Mouse (Mus musculus): ENCODE measurements around the gene Lad1. TPM values are rescaled to one million over a fixed set of nuclear protein-coding genes. Genes with fewer than 3 reads are reported as not detected.

Gene Lad1
- polyA plus RNA-seq, 1 experiment from 2014 or later, result 67.8 TPM

DNA sequence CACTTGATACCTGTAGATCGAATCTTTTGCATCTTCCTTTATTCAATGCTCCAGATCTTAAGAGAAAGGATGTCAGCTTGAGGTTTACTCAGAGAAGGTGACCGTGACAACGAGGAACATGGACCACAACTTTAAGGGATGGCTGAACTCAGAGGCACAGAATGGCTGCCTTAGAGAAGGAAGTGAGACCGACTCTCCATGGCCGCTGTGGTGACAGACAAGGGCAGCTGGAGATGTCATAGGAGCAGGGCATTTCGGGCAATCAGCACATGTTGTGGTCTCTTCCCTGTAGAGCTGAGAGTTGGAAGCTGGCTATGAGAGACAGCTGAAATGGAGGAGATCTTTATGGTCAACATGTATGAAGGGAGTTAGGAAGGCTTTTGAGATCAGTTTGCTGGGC, 46.4 kb downstream of the Lad1 start:
- Histone ChIP-seq H3K4me2 (no peak overlapping the region), H3K4me1 (0 out of 2 replicates have a peak, but pooled peaks cover 3% of the 10 kb centered on the region), H3K4me3 (no peak overlapping the region), H3K9me3 (no peaks in the 10 kb centered on the region), H3K36me3 (no peaks in the 10 kb centered on the region), H3K27me3 (peaks cover 4% of the 10 kb centered on the region; the same call in 1 of the 2 replicates), H3K27ac (no peak overlapping the region), H3K9ac (no peak overlapping the region)
- ATAC-seq (ENCODE audit: insufficient number of reproducible peaks, low FRiP score, low TSS enrichment, low read depth), result no peak
- 86% methylated on average over 6 of the region's 6 CpGs for WGBS

DNA sequence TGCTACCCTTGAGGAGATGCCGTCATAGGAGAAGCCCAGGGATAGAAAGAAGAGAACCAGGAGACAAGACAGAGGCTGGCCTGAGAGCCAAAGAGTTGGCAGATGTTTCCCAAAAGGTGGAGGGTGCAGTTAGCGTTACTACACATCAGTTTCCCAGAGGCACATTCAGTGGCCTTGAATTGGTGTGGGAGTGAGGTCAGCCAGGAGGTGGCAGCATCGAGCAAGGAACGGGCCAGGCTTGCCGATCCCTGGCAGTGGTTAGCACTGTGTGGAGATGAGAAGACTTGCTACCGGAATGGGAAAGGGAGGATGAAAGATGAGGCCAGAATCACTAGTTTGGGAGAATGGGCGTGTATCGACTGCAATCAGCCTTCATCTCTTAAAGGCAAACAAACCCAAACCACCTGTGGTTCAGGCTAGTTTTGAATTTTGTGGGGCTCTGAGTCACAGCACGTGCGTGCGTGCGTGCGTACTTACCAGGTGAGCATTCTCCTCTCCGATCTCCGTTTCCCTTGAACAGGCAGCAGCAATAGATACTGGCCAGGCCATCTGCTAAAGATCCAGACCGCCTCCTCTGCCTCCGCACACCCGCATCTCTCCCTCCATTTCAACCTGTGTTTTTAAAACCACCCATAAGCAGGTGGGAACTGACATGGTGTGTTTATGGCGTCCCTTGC, 47.3 kb downstream of the Lad1 start:
- ATAC-seq (ENCODE audit: insufficient number of reproducible peaks, low FRiP score, low TSS enrichment, low read depth), result peak; percentile 73
- Histone ChIP-seq H3K36me3 (no peaks in the 10 kb centered on the region), H3K27ac (no peak overlapping the region), H3K4me2 (no peak overlapping the region), H3K9ac (no peak overlapping the region), H3K9me3 (no peaks in the 10 kb centered on the region), H3K27me3 (peaks cover 4% of the 10 kb centered on the region; the same call in 1 of the 2 replicates), H3K4me1 (0 out of 2 replicates have a peak, but pooled peaks cover 3% of the 10 kb centered on the region), H3K4me3 (no peak overlapping the region)
- 44% methylated on average over 19 of the region's 19 CpGs for WGBS

DNA sequence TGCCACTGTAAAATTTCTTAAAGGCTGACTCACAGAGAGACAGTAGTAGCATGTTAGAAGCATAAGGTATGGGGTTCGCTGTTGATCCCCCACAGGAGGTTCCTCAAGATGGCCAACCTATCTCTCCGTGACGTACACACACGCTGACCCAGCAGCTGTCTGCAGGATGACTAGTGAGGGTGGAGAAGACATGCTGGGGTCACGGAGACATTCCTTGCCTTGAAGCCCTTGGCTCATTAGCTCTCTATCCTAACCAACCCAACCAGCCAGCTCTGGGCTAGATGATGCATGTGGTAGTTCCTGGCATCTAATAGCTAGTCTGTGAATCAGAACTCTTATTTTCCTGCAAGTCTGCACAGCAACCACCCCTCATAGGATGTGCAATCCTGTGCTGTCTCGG, 50.2 kb downstream of the Lad1 start:
- no peak overlapping the region for H3K4me2 ChIP-seq
- no peak overlapping the region for H3K4me3 ChIP-seq
- no peaks in the 10 kb centered on the region for H3K36me3 ChIP-seq
- H3K9ac ChIP-seq, result no peak overlapping the region
- no peak for ATAC-seq (ENCODE audit: insufficient number of reproducible peaks, low FRiP score, low TSS enrichment, low read depth)
- H3K27ac ChIP-seq, result no peak overlapping the region
- peaks cover 4% of the 10 kb centered on the region; the same call in 1 of the 2 replicates for H3K27me3 ChIP-seq
- WGBS, result 88% methylated on average over 6 of the region's 6 CpGs
- H3K4me1 ChIP-seq, result no peaks in the 10 kb centered on the region
- no peaks in the 10 kb centered on the region for H3K9me3 ChIP-seq

DNA sequence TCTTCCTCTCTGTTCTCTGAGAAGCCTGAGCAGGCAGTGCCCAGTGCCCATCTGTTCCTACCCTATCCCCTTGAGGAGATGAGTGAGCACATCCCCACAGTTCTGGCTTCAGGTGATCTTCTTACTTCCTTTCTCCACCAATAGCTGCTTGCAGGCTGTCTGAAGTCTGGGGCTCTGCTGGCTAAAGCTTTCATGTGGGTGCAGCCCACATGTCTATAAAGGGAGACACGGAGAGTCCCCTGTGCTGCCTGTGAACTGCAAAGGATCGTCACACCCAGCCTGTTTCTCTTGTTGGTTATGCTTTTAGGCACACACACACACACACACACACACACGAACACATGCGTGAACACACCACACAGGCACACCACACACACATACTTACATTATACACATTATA, 54.6 kb downstream of the Lad1 start:
- Histone ChIP-seq H3K27me3 (no peaks in the 10 kb centered on the region), H3K9ac (no peak overlapping the region), H3K4me3 (no peak overlapping the region), H3K36me3 (no peaks in the 10 kb centered on the region), H3K9me3 (no peaks in the 10 kb centered on the region), H3K4me1 (no peaks in the 10 kb centered on the region), H3K27ac (no peak overlapping the region), H3K4me2 (no peak overlapping the region)
- ATAC-seq (ENCODE audit: insufficient number of reproducible peaks, low FRiP score, low TSS enrichment, low read depth), result no peak
- 71% methylated on average over 4 of the region's 4 CpGs for WGBS

DNA sequence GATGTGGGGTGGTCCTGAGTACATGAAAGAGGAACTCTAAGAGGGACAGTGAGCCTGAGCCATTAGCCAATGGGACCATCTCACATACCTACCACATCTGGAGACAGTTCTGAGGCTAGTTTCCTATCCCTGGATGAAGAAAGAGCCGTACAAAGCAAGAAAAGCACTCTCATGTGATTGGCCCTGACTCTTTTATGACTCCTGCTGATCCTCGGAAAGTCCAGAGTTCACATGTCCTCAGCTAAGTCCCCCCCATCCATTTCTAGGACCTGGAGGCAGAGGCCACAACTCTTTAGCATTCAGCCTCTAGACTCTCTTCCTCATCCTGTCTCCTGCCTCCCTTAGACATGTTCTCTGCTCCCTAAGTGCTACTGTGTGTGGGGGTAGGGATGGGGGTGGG, 58.9 kb downstream of the Lad1 start:
- Histone ChIP-seq H3K9me3 (no peaks in the 10 kb centered on the region), H3K4me3 (no peak overlapping the region), H3K36me3 (no peaks in the 10 kb centered on the region), H3K27me3 (no peaks in the 10 kb centered on the region), H3K27ac (no peak overlapping the region), H3K9ac (no peak overlapping the region), H3K4me2 (no peak overlapping the region), H3K4me1 (no peaks in the 10 kb centered on the region)
- WGBS, result 59% methylated on average over 2 of the region's 2 CpGs
- no peak for ATAC-seq (ENCODE audit: insufficient number of reproducible peaks, low FRiP score, low TSS enrichment, low read depth)

DNA sequence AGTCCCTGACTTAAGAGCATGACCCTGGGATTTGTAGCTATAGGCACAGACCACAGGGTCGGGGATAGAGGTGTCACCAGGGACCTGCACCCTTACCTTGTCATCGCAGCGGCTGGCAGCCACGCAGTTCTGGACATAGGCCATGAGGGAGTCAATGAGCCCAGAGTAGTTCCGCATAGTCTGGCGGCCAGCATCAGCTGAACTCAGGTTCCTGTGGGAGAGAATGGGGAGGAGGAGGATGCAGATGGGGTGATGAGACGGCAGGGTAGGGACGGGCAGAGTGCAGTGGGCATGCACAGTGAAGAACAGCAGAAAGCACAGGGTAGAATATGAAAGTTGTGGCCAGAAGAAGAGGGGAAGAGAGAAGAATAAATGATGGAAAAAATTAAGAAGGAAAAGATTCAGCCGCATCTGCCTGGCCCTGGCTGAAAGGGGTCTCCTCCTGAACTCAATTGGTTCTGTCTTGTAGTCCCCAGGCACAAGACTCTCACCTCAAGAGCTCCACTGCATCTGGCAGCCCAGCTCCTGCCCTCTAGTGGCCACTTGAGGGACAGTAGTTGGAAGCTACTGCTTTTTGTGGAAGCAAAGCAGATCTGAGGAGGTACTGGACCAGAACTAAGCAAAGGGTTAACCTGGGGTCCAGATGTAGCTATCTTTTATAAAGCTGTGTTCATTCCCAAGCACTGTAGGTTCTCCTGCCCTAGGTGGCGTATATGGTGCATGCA, 64.1 kb downstream of the Lad1 start:
- H3K36me3 ChIP-seq, result no peaks in the 10 kb centered on the region
- H3K4me3 ChIP-seq, result no peak overlapping the region
- no peaks in the 10 kb centered on the region for H3K27me3 ChIP-seq
- no peak overlapping the region for H3K27ac ChIP-seq
- H3K9ac ChIP-seq, result no peak overlapping the region
- ATAC-seq (ENCODE audit: insufficient number of reproducible peaks, low FRiP score, low TSS enrichment, low read depth), result no peak
- H3K9me3 ChIP-seq, result no peaks in the 10 kb centered on the region
- 73% methylated on average over 10 of the region's 10 CpGs for WGBS
- no peaks in the 10 kb centered on the region for H3K4me1 ChIP-seq
- no peak overlapping the region for H3K4me2 ChIP-seq

Other genes starting within 250 kb of the Lad1 start
- 10.4 and 10.6 TPM in 2 replicates for gene Nav1, start 211.3 kb upstream of the Lad1 start, polyA plus RNA-seq (2015; fragmentation: Nextera tagmentation; extraction: Ambion mirVana)
- gene Csrp1, start 98.5 kb upstream of the Lad1 start, polyA plus RNA-seq (2015; fragmentation: Nextera tagmentation; extraction: Ambion mirVana), result 89.7 and 104 TPM in 2 replicates
- 96.2 and 105 TPM in 2 replicates for gene Phlda3, start 52.5 kb upstream of the Lad1 start, polyA plus RNA-seq (2015; fragmentation: Nextera tagmentation; extraction: Ambion mirVana)
- gene Tnni1, start 39.2 kb upstream of the Lad1 start, polyA plus RNA-seq (2015; fragmentation: Nextera tagmentation; extraction: Ambion mirVana), result 231 and 577 TPM in 2 replicates
- 87.0 and 226 TPM in 2 replicates for gene Tnnt2, start 17.8 kb downstream of the Lad1 start, polyA plus RNA-seq (2015; fragmentation: Nextera tagmentation; extraction: Ambion mirVana)
- 72.6 and 89.7 TPM in 2 replicates for gene Pkp1, start 100.6 kb downstream of the Lad1 start, polyA plus RNA-seq (2015; fragmentation: Nextera tagmentation; extraction: Ambion mirVana)
- 0.09 and 0.14 TPM in 2 replicates for gene Igfn1, start 187.7 kb downstream of the Lad1 start, polyA plus RNA-seq (2015; fragmentation: Nextera tagmentation; extraction: Ambion mirVana)
- gene Tmem9, start 189.6 kb downstream of the Lad1 start, polyA plus RNA-seq (2015; fragmentation: Nextera tagmentation; extraction: Ambion mirVana), result 176 and 178 TPM in 2 replicates
- not detected in 2 replicates for gene Ascl5, start 232.2 kb downstream of the Lad1 start, polyA plus RNA-seq (2015; fragmentation: Nextera tagmentation; extraction: Ambion mirVana)
- gene Cacna1s, start 234.2 kb downstream of the Lad1 start, polyA plus RNA-seq (2015; fragmentation: Nextera tagmentation; extraction: Ambion mirVana), result 5.2 and 11.0 TPM in 2 replicates

Measured in limb, embryonic 15.5 days (tissue).